Mouse (Mus musculus) thymus, adult 2 months (tissue): ENCODE results near the gene Fgf2.

Experiments
- CTCF ChIP-seq: fragments of 200-500 bp; IDR thresholded peaks from 2 replicates; pipeline ENCODE4 v1.5.1; 2012; ENCODE audit warnings: mild to moderate bottlenecking, control low read depth, low read length, moderate library complexity, borderline replicate concordance; ENCODE audit not compliant: control insufficient read depth, poor library complexity, insufficient read depth; ENCODE audit errors: extremely low read depth
- POLR2A ChIP-seq: fragments of 200-500 bp; IDR thresholded peaks from 2 replicates; pipeline ENCODE4 v1.6.1; 2012; ENCODE audit warnings: mild to moderate bottlenecking, low read length, control low read depth, moderate library complexity; ENCODE audit not compliant: control insufficient read depth, poor library complexity, insufficient read depth; ENCODE audit errors: extremely low read depth

- TF ChIP-seq CTCF (no peak), POLR2A (no peak)
Measured at GRCm38 (mm10) chr3:37418961-37419457, 70.9 kb downstream of the Fgf2 start.
